Mouse (Mus musculus) layer of hippocampus, adult 6 months (tissue): ENCODE results near the gene Pde6b. TPM values are rescaled to one million over a fixed set of nuclear protein-coding genes. Genes with fewer than 3 reads are reported as not detected.

ENCODE experiments used
- long read RNA-seq, 2 experiments: library from polyadenylated mRNA; unstranded; transcript quantifications; one replicate each; pipeline ENCODE4 v2.0.0; 2019 to 2020
- polyA plus RNA-seq: library from polyadenylated mRNA; unstranded; fragments of <200 nt; fragmentation: Nextera tagmentation; gene quantifications from 2 replicates; pipeline ENCODE4 v1.2.3, GENCODE M21; 2021

Pde6b gene
- polyA plus RNA-seq, result 0.06 and 0.11 TPM in 2 replicates
- long read RNA-seq, experiment 1, partial matches to known transcripts, result 0 of 1 reads
- long read RNA-seq, experiment 1, other reads (novel, unspliced or antisense), result 1 of 1 reads
- long read RNA-seq, experiment 2, result 0 reads

DNA sequence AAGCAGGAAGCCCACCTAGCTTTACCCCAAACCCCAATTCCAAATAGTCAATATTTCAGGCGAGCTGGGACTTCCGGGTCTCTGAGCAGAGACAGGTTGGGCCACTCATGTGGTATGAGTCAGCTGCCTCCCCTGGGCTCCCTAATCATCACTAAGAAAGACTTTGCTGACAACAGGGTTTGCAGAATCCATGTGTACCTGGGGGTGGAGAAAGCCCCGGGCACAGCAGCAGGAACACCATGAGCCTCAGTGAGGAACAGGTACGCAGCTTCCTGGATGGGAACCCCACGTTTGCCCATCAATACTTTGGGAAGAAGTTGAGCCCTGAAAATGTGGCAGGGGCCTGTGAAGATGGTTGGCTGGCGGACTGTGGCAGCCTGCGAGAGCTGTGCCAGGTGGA lies at the start of gene Pde6b:
Gene Pde6b, plus strand, starts transcription at position 191 of the 400 bp plus-strand sequence.

DNA sequence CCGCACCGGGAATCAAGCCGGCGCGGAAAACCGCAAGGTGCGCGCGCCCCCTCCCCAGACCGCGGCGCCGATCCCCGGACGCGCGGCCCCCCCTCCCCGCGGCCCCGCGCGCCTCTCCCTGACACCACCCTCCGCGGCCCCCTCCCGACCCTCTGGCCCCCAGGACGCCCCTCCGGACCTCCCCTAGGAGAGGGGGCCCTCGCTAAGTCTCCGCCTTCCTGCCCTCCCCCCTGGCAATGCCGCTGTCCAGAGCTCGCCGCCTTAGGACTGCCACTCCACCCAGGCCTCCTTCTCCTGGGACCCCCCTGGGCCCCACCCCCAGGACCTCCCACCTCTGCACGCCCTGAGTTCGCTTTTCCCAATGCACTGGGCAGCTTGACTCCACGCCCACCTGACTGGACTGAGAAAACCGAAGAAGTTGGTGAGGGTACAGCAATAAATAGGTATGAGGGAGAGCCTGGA lies 20.3 kb upstream of the Pde6b start, which contains the start of gene Gm42517:
Gene Gm42517, minus strand, starts transcription at position 52 of the 462 bp plus-strand sequence.

DNA sequence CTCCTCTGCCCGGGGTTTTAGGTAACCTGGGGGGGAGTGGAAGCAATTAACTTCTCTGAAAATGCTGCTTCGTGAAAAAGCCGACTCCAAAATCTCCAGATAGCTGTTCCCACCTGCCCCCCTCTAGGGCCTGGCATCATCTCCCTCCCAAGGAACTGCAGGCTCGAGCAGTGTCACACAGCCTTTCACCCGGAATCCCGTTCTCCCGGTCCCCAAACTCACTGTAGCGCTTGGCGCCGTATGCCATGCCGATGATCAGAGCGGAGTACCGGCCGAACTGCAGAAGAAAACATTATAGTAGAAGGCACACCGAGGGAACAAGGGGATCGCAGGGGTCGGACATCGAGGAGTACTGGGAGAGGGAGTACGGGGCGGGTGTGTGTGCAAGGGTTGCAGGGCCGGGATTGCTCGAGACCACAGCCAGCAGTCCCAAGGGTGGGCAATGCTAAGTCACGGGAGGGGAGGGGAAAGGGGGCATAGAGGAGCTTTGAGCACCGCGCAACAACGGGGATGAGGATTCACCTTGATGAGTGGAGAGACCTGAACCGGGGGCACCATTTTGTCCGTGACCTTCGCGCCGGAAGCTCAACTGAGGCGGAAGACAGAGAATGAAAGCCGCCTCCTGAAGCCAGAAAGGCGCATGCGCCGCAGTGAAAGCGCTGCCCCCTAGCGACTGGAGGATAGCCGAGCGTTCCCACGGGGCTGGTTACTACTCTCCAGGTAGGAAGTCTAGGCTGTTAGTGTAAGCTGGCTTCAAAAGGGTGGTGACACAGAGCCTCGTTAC lies 45.8 kb downstream of the Pde6b start, which contains the start of gene Atp5k:
Gene Atp5k, minus strand, starts transcription at position 645 of the 784 bp plus-strand sequence.

DNA sequence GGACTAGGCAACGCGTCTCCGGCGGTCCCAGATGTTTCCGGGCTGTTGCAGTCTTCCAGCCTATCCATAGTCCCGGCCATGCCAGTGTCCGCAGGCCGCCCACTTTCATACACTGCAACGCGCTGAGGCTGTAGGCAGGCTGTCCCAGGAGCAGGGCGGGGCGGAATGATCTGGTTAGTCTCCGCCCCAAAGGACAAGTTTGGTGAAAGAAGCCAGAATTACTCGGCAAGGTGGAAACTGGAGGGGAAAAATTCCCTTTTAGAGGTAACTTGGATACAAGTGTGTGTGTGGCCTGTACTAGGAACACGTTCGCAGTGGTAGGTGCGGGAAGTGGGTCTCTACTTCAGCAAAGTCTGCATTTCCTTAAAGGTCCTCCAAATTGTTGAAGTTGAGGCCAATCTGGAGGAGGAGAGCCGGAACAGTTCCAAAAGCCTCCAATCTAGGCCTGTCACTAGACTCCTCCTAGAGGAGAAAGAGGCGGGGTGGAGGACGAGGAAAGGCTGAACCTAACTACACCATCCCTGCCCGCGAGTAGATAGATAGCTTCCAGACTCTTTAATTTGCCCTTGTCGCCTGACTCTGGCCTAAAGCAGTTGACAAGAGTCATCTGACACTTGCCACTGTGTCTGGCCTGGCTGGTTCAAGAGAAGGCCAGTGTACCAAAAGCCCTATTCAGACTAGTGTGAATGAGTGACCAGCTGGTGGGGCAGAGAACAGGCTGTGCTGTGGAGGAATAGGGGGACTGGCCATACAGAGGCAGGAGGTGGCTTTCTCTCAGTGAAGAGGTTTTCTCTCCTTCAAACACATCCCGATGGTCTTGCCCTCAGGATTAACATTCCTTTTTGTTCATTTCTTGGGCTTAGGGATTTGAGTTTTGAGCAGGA lies 60.8 kb downstream of the Pde6b start, which contains the start of gene Mfsd7a:
Gene Mfsd7a, minus strand, starts transcription at position 107 of the 884 bp plus-strand sequence.

DNA sequence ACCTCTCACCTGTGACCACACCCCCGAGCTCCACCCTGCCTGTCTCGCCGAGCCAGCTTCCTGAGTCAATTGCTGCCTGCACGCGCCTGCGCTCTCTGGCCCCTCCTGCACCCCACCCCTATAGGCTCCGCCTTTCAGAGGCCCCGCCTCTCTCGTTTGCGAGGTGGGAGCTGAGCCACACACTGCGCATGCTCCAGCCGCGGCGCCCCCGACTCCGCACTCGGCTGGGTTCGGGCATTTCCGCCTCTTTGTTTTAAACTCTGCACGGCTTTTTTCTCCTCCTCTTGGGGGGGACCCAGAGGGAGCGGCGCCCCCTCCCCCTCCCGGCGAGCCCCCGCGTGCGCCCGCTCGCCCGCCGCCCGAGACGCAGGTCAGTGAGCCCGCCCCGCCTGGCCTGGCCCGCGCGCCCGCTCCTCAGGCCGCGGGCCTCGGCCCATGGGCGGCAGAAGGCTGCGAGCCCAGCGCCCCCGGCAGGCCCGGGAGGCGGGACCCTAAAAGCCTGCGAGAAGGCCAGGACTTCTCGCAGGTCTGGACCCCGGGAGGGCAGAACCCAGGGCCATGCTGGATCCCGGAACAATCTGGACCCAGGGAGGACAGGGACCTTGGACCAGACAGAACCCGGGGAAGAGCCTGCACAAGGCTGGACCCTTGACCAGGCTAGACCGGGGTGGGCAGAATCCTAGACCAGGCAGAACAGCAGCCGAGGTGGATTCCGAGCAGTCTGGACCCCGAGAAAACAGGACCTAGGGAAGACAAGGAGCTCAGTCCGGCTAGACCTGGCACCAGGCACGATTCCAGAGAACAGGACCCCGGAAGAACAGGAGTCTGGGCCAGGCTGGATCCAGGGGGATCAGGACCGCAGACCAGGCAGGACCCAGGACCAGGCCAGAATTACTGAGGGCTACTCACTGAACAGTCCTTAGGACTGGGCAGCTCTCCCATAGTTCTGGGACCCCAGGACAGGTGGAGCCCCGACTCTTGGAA lies 73.2 kb downstream of the Pde6b start, which contains the start of gene Pcgf3:
Gene Pcgf3, plus strand, starts transcription at position 151 of the 984 bp plus-strand sequence.

Other genes with a start within 250 kb of the Pde6b start
- 25.0 and 25.1 TPM in 2 replicates for gene Dr1, start 119.5 kb upstream of the Pde6b start, polyA plus RNA-seq
- gene Pigg, start 75.8 kb upstream of the Pde6b start, polyA plus RNA-seq, result 3.5 and 4.3 TPM in 2 replicates
- gene Gm42517, start 20.5 kb upstream of the Pde6b start, polyA plus RNA-seq, result 5.2 and 7.0 TPM in 2 replicates
- gene Atp5k, start 46.1 kb downstream of the Pde6b start, polyA plus RNA-seq, result 1,933 and 2,052 TPM in 2 replicates
- 0.26 and 0.29 TPM in 2 replicates for gene Mfsd7a, start 60.5 kb downstream of the Pde6b start, polyA plus RNA-seq
- gene Pcgf3, start 72.8 kb downstream of the Pde6b start, polyA plus RNA-seq, result 6.0 and 13.0 TPM in 2 replicates
- 194 and 237 TPM in 2 replicates for gene Cplx1, start 161.6 kb downstream of the Pde6b start, polyA plus RNA-seq
- gene Gak, start 241.4 kb downstream of the Pde6b start, polyA plus RNA-seq, result 41.8 and 61.4 TPM in 2 replicates
- 40.0 and 51.2 TPM in 2 replicates for gene Tmem175, start 241.4 kb downstream of the Pde6b start, polyA plus RNA-seq